Mouse (Mus musculus): ENCODE measurements around the gene Fcrl1. TPM values are rescaled to one million over a fixed set of nuclear protein-coding genes. Genes with fewer than 3 reads are reported as not detected.

Gene Fcrl1
- polyA plus RNA-seq, 1 experiment from 2014 or later, result 0.25 TPM

DNA sequence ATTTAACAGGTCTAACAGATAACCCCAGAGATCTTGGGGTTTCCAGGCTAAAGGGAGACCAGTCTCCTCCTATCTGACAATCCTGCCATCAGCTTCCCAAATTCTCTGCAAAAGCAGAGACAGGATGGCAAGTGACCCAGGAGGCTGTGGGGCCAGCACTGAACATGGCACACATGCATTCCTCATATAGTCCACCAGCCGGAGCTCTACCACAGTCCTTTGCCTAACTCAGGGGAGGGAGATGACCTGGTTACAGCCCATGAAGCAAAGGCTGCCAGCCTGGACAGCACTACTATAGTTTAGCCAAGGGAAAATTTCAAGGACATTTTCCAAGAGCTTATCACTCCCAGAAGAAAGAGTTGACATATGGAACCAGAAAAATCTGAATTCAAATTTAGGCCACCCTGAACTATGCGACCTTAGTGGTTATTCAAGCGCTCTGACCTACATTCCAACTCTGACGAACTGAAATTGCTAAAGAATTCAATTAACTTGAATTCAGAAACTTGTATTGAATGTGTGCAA is 46.3 kb downstream of the Fcrl1 start:
- WGBS, result 88% methylated on average over 4 of the region's 4 CpGs
- no peak for TF ChIP-seq CTCF (IDR thresholded peaks at IDR 0.05; ENCODE audit: low read depth)

DNA sequence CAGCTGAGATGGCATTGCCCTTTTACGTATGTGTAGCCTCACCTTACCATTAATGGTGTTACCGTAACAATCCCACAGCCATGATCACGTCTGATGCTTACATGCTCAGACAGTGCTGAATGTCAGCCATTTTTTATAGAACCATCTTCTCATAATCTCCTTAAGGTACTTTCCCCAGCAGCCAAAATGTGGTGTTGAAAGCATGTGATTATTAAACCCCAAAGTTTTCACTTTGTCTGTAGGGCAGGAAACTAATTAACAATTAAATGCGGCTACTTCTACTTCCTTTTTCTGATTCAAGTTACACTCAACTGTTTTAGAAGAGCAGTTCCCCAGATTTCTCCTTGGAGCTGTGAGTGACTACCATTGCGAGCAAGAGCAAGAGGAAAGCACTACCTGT is 59.3 kb downstream of the Fcrl1 start, which contains the start of gene Fcrl5:
Fcrl5 (plus strand) TSS at position 295 of the 400 bp plus-strand sequence.
- H3K36me3 ChIP-seq (ENCODE audit: control insufficient read depth, insufficient read depth), result no peaks in the 10 kb centered on the region
- H3K4me2 ChIP-seq (replicated peaks; ENCODE audit: low read depth), result no peak within 1 kb of the TSS
- H3K4me1 ChIP-seq (replicated peaks; ENCODE audit: control insufficient read depth, insufficient read depth, low read length), result no peaks in the 10 kb centered on the region
- no peak for ATAC-seq
- no peak within 1 kb of the TSS for H3K9ac ChIP-seq (ENCODE audit: low read depth, low read length)
- H3K9me3 ChIP-seq (ENCODE audit: control insufficient read depth), result no peaks in the 10 kb centered on the region
- WGBS, result 86% methylated on average over 5 of the region's 5 CpGs
- no peak for TF ChIP-seq CTCF (IDR thresholded peaks at IDR 0.05; ENCODE audit: low read depth)
- no peak within 1 kb of the TSS for H3K4me3 ChIP-seq (ENCODE audit: low read depth, low read length)
- no peak within 1 kb of the TSS for H3K27ac ChIP-seq (ENCODE audit: low read depth, low read length)
- H3K27me3 ChIP-seq (replicated peaks; ENCODE audit: control insufficient read depth, insufficient read depth, low read length), result no peaks in the 10 kb centered on the region

More for the DNA sequence above, 46.3 kb downstream of the Fcrl1 start:
- Histone ChIP-seq H3K4me1 (replicated peaks; ENCODE audit: control insufficient read depth, insufficient read depth, low read length) (no peaks in the 10 kb centered on the region), H3K4me3 (ENCODE audit: low read depth, low read length) (no peak overlapping the region), H3K27ac (ENCODE audit: low read depth, low read length) (no peak overlapping the region), H3K4me2 (replicated peaks; ENCODE audit: low read depth) (no peak overlapping the region), H3K36me3 (ENCODE audit: control insufficient read depth, insufficient read depth) (no peaks in the 10 kb centered on the region), H3K9ac (ENCODE audit: low read depth, low read length) (no peak overlapping the region), H3K27me3 (replicated peaks; ENCODE audit: control insufficient read depth, insufficient read depth, low read length) (no peaks in the 10 kb centered on the region), H3K9me3 (ENCODE audit: control insufficient read depth) (no peaks in the 10 kb centered on the region)
- no peak for ATAC-seq

DNA sequence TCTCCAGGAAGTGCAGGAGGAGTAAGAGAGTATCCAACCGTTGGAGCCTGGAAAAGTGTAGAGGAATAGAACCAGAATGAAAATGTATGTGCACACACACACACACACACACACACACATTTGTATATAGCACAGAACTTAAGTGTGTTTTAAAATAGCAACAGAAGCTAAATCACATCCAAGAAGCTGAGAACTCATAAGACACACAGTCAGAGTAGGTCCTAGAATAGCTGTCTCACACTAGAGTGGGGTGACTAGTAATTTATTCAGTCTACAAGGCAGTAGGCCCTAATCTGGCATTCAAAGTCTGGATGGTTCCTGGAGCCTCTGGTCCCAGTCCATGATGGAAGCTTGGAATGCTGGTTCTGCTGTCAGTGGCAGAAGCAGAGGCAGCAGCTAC is 64.4 kb downstream of the Fcrl1 start:
- no peak overlapping the region for H3K27ac ChIP-seq (ENCODE audit: low read depth, low read length)
- H3K9me3 ChIP-seq (ENCODE audit: control insufficient read depth), result no peaks in the 10 kb centered on the region
- ATAC-seq, result no peak
- no peak overlapping the region for H3K4me3 ChIP-seq (ENCODE audit: low read depth, low read length)
- no peak overlapping the region for H3K9ac ChIP-seq (ENCODE audit: low read depth, low read length)
- no peak overlapping the region for H3K4me2 ChIP-seq (replicated peaks; ENCODE audit: low read depth)
- WGBS, result 63% methylated on average over 1 of the region's 1 CpGs
- no peaks in the 10 kb centered on the region for H3K36me3 ChIP-seq (ENCODE audit: control insufficient read depth, insufficient read depth)
- no peaks in the 10 kb centered on the region for H3K4me1 ChIP-seq (replicated peaks; ENCODE audit: control insufficient read depth, insufficient read depth, low read length)
- H3K27me3 ChIP-seq (replicated peaks; ENCODE audit: control insufficient read depth, insufficient read depth, low read length), result no peaks in the 10 kb centered on the region
- TF ChIP-seq CTCF (IDR thresholded peaks at IDR 0.05; ENCODE audit: low read depth), result no peak

DNA sequence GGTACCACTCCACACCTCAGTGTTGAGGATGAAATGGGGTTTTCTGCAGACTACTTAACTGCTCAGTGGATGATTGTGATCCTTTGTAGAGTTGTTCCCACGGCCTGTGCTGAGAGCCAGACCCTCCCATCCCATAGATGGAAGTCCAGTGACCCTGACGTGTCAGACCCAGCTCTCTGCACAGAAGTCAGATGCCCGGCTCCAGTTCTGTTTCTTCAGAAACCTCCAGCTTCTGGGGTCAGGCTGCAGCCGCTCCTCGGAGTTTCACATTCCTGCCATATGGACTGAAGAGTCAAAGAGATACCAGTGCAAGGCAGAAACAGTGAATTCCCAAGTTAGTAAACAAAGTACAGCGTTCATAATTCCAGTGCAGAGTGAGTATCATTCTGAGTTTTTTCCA is 67.8 kb downstream of the Fcrl1 start:
- Histone ChIP-seq H3K9me3 (ENCODE audit: control insufficient read depth) (no peaks in the 10 kb centered on the region), H3K27me3 (replicated peaks; ENCODE audit: control insufficient read depth, insufficient read depth, low read length) (no peaks in the 10 kb centered on the region), H3K4me3 (ENCODE audit: low read depth, low read length) (no peak overlapping the region), H3K4me1 (replicated peaks; ENCODE audit: control insufficient read depth, insufficient read depth, low read length) (no peaks in the 10 kb centered on the region), H3K27ac (ENCODE audit: low read depth, low read length) (no peak overlapping the region), H3K36me3 (ENCODE audit: control insufficient read depth, insufficient read depth) (no peaks in the 10 kb centered on the region), H3K4me2 (replicated peaks; ENCODE audit: low read depth) (no peak overlapping the region), H3K9ac (ENCODE audit: low read depth, low read length) (no peak overlapping the region)
- no peak for ATAC-seq
- 57% methylated on average over 6 of the region's 6 CpGs for WGBS
- no peak for TF ChIP-seq CTCF (IDR thresholded peaks at IDR 0.05; ENCODE audit: low read depth)

Other genes with a start within 250 kb of the Fcrl1 start
- 3.8 and 4.4 TPM in 2 replicates for gene Kirrel, start 201.6 kb upstream of the Fcrl1 start, polyA plus RNA-seq (2015; fragmentation: Nextera tagmentation; extraction: Ambion mirVana)
- gene Fcrls, start 112.6 kb upstream of the Fcrl1 start, polyA plus RNA-seq (2015; fragmentation: Nextera tagmentation; extraction: Ambion mirVana), result 1.3 and 1.9 TPM in 2 replicates
- not detected in 2 replicates for gene Cd5l, start 18.5 kb upstream of the Fcrl1 start, polyA plus RNA-seq (2015; fragmentation: Nextera tagmentation; extraction: Ambion mirVana)
- gene Fcrl5, start 59.4 kb downstream of the Fcrl1 start, polyA plus RNA-seq (2015; fragmentation: Nextera tagmentation; extraction: Ambion mirVana), result not detected in 2 replicates
- gene Etv3, start 149.0 kb downstream of the Fcrl1 start, polyA plus RNA-seq (2015; fragmentation: Nextera tagmentation; extraction: Ambion mirVana), result 9.5 and 11.2 TPM in 2 replicates
- 6.5 and 7.6 TPM in 2 replicates for gene Arhgef11, start 241.2 kb downstream of the Fcrl1 start, polyA plus RNA-seq (2015; fragmentation: Nextera tagmentation; extraction: Ambion mirVana)

Measured in intestine, postnatal 0 days (tissue).